Mouse (Mus musculus) spleen, postnatal 36 days (tissue): Measurements from ENCODE around the gene Eif4g1.

Experiments
- DNase-seq, 2 experiments: peaks; one replicate each; pipeline ENCODE4 v3.0.0; 2022; ENCODE audit warnings: low spot score in 2 of 2, mixed read lengths in 1 of 2

Eif4g1 gene

GRCm38 (mm10) chr16:20672965-20673705 is 5.0 kb downstream of the Eif4g1 start:
- peak; percentile 40 to 43 for DNase-seq

- DNase-seq = peak; percentile 48 to 50
Measured at GRCm38 (mm10) chr16:20673706-20674303, 5.7 kb downstream of the Eif4g1 start.

- DNase-seq = no peak
Measured at GRCm38 (mm10) chr16:20675213-20675612, 7.1 kb downstream of the Eif4g1 start.

GRCm38 (mm10) chr16:20676702-20677101 is 8.6 kb downstream of the Eif4g1 start:
- no peak for DNase-seq

- no peak for DNase-seq
Measured at GRCm38 (mm10) chr16:20677380-20677779, 9.3 kb downstream of the Eif4g1 start.

- peak; percentile 70 to 83 for DNase-seq
Measured at GRCm38 (mm10) chr16:20677974-20678675, 10.0 kb downstream of the Eif4g1 start.

GRCm38 (mm10) chr16:20690774-20691173 is 22.7 kb downstream of the Eif4g1 start:
- DNase-seq = no peak

- DNase-seq = no peak
Measured at GRCm38 (mm10) chr16:20691617-20692016, 23.5 kb downstream of the Eif4g1 start.

GRCm38 (mm10) chr16:20692241-20692965 is 24.3 kb downstream of the Eif4g1 start:
- no peak for DNase-seq

- DNase-seq = peak; percentile 72 to 78
Measured at GRCm38 (mm10) chr16:20693111-20693701, 25.1 kb downstream of the Eif4g1 start, which contains the start of gene Fam131a. Fam131a (plus strand) TSS chr16:20693241.

- no peak for DNase-seq
Measured at GRCm38 (mm10) chr16:20694781-20695180, 26.7 kb downstream of the Eif4g1 start.

GRCm38 (mm10) chr16:20695622-20696323 is 27.7 kb downstream of the Eif4g1 start:
- DNase-seq = no peak

GRCm38 (mm10) chr16:20699266-20699665 is 31.2 kb downstream of the Eif4g1 start:
- DNase-seq = no peak

GRCm38 (mm10) chr16:20700036-20700435 is 31.9 kb downstream of the Eif4g1 start:
- DNase-seq = no peak

- DNase-seq = no peak
Measured at GRCm38 (mm10) chr16:20701316-20701715, 33.2 kb downstream of the Eif4g1 start.

GRCm38 (mm10) chr16:20701729-20702521 is 33.8 kb downstream of the Eif4g1 start:
- no peak for DNase-seq

- peak; percentile 43 to 58 for DNase-seq
Measured at GRCm38 (mm10) chr16:20702522-20702893, 34.4 kb downstream of the Eif4g1 start.

GRCm38 (mm10) chr16:20703071-20703470 is 35.0 kb downstream of the Eif4g1 start:
- DNase-seq = no peak

- DNase-seq = no peak
Measured at GRCm38 (mm10) chr16:20703699-20704400, 35.7 kb downstream of the Eif4g1 start.
